Mouse (Mus musculus) CD4-positive, CD25-positive, alpha-beta regulatory T cell, adult 2 months (primary cell): Measurements from ENCODE around the gene Mrpl2.

ENCODE experiments used
- DNase-seq: peaks from one replicate; pipeline ENCODE4 v3.0.0-alpha.2; 2012; ENCODE audit warnings: low read depth, low spot score

Mrpl2 gene

DNA sequence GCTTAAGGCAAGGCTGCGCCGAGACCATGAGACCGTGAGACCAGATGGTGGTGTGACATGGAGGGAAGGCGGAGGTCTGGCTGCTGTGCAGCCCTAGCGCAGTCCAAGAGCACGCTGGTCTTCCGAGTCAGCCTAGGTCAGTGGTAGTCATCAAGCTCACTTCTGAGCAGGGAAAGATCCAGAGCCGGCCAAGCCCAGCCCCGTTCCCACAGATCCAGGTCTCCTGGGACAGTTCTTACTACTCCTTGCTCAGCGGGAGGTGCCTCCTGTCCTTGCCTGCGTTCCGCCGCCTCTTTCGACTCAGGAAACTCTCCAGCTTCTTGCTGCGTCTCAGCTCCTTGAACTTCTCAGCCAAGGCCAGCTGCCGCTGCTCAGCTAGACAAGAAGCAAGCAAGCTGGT, 21.7 kb downstream of the Mrpl2 start:
- no peak for DNase-seq

GRCm38 (mm10) chr17:46669911-46670310, 23.9 kb downstream of the Mrpl2 start:
- no peak for DNase-seq

DNA sequence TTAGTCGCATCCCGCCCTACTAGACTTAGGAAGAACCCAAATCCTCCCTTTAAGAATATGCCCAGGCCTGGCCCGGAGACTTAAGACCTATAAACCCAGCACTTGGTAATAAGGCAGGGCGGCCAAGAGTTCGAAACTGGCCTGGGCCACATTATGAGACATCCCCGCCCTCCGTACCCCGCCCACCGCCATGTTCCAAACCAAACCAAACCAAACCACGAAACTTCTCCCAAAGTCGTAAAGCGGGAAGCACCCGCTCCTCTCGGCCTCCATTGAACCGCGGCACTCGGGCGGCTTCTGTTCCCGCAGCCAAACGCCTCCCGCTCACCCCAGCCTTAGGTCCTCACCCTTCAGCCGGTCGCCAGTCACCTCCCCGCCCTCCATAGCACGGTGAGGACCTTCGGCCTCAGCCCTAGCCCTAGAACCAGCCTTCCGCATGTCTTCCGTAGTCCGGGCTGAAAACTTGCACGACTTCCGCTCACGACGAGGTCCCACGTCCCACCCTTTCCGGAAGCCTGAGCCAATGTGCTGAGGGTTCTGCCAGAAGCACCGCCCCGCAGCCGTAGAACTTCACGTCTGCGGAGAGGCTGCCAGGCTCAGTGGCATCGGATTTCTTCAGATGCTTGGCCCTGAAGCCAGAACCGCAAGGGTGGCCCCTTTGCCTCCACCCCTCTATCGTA, 28.0 kb downstream of the Mrpl2 start, which contains the start of gene Rrp36:
Rrp36 (minus strand) TSS at position 503 of the 680 bp plus-strand sequence.
- peak; percentile 94 for DNase-seq

DNA sequence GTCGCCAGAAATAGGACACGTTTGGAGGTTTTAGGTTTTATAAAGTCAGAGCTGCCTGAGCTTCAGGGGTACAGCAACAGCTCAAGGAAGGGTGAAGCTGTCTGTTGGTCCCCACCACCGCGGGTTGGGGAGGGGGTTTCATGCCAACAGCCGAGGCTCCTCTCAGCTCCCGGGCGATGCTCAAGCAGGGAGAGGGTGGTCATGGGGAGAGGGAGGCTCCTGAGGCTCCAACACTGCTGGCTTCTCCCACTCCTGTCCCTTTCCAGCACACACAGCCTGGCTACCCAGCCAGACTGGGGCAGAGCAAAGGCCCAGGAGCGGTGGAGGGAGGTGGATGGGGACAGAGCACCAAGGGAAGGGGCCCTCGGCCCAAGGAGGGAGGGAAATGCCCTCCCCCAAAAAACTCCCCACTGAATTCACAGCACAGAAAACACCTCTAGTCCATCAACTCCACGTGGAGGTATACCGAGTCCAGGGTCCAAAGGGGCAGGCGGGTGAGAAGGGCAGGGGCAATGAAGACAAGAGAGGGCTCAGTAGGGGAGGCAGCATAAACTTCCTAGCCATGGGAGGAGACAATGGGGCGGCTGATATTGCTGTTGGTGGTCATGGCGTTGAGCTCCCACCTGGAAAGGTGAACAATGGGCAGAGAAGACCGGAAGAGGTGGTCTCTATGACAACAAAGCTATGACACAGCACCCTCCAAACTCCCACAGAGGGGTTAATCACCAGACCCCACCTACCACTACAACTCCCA, 28.7 kb downstream of the Mrpl2 start:
- no peak for DNase-seq

DNA sequence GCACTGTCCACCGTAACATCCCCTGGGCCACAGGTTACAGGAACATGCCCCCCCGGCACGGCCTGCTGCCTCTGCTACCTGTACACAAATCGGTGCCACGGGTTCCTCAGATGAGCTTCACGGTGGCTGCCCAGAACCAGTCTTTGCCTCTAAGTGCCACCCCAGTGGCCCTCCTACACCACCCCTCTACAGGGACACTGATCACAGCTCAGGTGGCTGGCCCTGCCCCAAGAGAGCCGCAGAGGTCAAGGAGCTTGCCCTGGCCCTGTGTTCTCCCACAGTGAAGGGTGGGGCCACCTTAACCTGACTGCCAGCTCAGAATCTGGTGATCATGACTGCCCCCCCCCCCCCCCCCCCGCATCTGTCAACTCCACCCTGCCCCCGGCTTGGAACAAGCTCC, 32.4 kb downstream of the Mrpl2 start, which contains the start of gene Mea1:
Mea1 (plus strand) TSS at position 378 of the 400 bp plus-strand sequence.
- no peak for DNase-seq

GRCm38 (mm10) chr17:46678911-46679310, 32.9 kb downstream of the Mrpl2 start:
- no peak for DNase-seq

DNA sequence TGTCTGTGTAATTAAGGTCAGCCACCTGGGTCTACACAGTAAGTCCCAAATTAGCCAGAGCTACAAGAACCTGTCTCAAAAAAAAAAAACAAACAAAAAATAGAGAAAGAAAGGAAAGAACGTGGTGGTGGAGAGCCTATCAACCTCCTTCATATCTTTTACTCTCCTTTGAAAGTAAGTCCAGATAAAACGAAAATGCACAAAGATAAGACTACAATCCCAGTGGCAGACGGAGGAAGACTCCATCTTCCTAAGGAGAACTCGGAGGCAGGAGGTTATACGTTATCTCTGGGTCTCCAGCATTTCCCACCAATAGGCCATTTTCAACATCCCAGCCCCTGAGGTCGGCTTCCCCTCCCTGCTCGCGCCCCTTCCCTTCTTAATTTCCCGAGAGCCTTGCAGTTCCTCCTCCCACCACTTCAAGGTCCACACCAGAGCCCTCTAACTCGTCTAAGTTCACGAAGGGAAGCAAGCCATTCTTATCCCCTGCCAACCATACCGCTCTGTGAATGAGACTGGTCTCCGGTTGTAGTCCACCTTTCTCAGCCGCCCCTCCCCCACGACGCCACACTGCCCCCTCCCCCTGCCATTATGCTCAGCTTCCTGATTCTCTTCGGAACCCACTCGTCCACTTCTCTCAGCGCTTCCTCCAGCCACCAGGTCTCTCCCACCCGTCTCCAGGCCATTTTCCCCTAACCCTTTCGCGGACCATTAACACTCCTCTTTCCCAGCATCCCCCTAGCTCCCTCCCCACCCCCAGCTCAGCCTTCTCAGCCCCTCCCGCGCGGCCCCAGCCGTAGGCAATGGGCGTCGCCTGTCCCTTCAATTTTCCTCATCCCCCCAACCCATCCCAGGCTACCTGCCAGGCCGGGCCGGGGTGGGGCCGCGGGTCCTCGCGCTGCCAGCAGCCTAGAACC, 34.1 kb downstream of the Mrpl2 start:
- peak; percentile 60 for DNase-seq

GRCm38 (mm10) chr17:46680760-46681373, 34.8 kb downstream of the Mrpl2 start, which contains the start of gene Klhdc3:
Klhdc3 (minus strand) TSS chr17:46680914.
- DNase-seq, result peak; percentile 99

- DNase-seq, result no peak
Observed at GRCm38 (mm10) chr17:46681466-46682118, 35.6 kb downstream of the Mrpl2 start.

GRCm38 (mm10) chr17:46682654-46683389, 36.8 kb downstream of the Mrpl2 start:
- no peak for DNase-seq

- peak; percentile 70 for DNase-seq
Observed at GRCm38 (mm10) chr17:46685913-46686312, 39.9 kb downstream of the Mrpl2 start.

DNA sequence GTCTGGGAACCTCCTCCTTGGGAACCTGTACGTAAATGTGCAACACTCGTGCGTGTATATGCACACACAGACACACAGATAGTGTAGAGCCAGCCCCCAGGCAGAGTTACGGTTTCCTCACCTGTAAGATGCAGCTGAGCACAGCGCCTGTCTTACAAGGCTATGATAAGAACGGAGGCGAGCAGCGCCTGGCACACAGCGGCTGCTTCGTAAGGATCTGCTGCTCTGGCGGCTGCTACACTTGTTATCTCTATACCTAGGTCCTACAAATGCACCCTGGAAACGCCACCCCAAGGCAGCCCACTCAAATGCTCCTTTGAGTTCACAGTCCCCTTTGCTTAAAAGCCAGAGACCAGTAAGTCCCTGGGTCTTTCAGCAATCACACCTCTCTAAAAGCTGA, 44.6 kb downstream of the Mrpl2 start:
- no peak for DNase-seq

GRCm38 (mm10) chr17:46691390-46691789, 45.4 kb downstream of the Mrpl2 start:
- DNase-seq, result no peak

DNA sequence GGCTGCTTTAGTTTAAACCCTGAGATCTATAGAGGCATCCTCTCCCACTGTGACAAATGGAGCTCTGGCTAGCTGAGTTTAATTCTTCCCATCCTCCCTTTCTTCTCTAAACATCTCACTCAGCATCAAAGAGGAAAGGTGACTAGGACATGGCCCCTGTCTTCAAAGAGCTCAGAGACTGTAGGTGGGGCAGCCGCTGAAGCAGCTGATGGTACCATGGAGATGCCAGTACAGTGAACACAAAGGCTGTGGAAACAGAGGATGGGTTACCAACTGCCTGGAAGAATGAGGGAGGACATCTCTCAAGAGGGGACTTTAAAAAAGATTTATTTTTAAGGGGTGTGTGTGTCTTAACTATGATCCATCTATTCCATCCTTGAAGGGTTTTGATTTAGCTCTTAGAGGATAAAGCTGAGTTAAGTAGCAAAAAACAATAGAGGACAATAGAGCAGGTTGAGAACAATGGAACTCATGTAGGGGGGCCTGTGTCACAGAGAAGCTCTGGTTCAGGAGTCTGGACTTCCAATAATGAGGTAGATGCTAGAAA, 48.6 kb downstream of the Mrpl2 start:
- DNase-seq, result no peak

DNA sequence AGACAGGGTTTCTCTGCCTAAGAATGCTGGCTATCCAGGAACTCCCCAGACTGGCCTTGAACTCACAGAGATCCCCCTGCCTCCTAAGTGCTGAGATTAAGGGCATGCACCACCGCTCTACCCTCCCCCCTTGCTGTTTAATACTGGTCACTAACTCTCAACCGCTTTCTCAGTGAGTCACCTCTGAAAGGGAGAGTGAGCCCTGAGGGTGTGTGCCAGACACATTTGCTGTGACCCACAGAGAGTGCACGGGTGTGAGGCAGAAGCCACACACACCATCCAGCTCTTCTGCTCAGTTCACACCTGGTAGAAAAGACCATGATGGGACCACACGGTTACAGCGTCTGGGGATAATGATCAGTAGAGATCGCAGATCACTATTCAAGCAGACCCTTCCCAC, 52.5 kb downstream of the Mrpl2 start:
- DNase-seq, result no peak

- no peak for DNase-seq
Observed at GRCm38 (mm10) chr17:46699245-46699644, 53.2 kb downstream of the Mrpl2 start.
